Mouse (Mus musculus) small intestine, adult 2 months (tissue): ENCODE results near the gene Rack1.

Source experiments
- CTCF ChIP-seq: fragments of 200-500 bp; IDR thresholded peaks from 2 replicates; pipeline ENCODE4 v1.5.1; 2012; ENCODE audit warnings: low read depth, mild to moderate bottlenecking, control low read depth, inconsistent platforms, low read length, moderate library complexity, mixed read lengths; ENCODE audit not compliant: insufficient replicate concordance, insufficient read length; ENCODE audit errors: extremely low read depth
- POLR2A ChIP-seq: fragments of 200-500 bp; IDR thresholded peaks from 2 replicates; pipeline ENCODE4 v1.6.1; 2012; ENCODE audit warnings: low read depth, mild to moderate bottlenecking, control low read depth, inconsistent platforms, low read length, moderate library complexity

- TF ChIP-seq POLR2A: no peak
- no peak for TF ChIP-seq CTCF
Measured at GRCm38 (mm10) chr11:48840805-48841204, 40.7 kb downstream of the Rack1 start.
